ENCODE assay signal across 8 mouse cellular contexts in genomic region chr4:139598356-139598755, GRCm38 (mm10). TPM values are rescaled to one million over a fixed set of nuclear protein-coding genes. Genes with fewer than 3 reads are reported as not detected.
A peak's percentile ranks its signal among the peaks of the same experiment; 100 is the strongest.
DNase-seq lines count a peak whose midpoint lies in the region; ATAC-seq lines count a peak whose summit lies in the region.

No protein-coding gene starts in this region.

- H3K9me3 ChIP-seq in kidney, embryonic 14.5 days (ENCODE audit: control insufficient read depth, low read length): no peaks in the 10 kb centered on the region
- H3K9me3 ChIP-seq in hindbrain, embryonic 12.5 days (replicated peaks): no peaks in the 10 kb centered on the region
- no peaks in the 10 kb centered on the region for H3K9me3 ChIP-seq in midbrain, embryonic 11.5 days (ENCODE audit: control insufficient read depth, low read length)

- H3K27ac ChIP-seq in kidney, embryonic 14.5 days (ENCODE audit: low read depth, low read length): peak overlapping the region; percentile 97
- peak overlapping the region; percentile 88 for H3K27ac ChIP-seq in brown adipose tissue, adult 24 weeks (replicated peaks; ENCODE audit: low read depth, low read length)
- peak overlapping the region; percentile 84 for H3K27ac ChIP-seq in hindbrain, embryonic 12.5 days
- H3K27ac ChIP-seq in midbrain, embryonic 11.5 days (ENCODE audit: low read depth, low read length): peak overlapping the region; percentile 50; the same call in 1 of the 2 replicates

- H3K4me3 ChIP-seq in kidney, embryonic 14.5 days (ENCODE audit: low read length): 0 out of 2 replicates have a peak overlapping the region, but pooled peaks have one; percentile 8
- peak overlapping the region; percentile 30 for H3K4me3 ChIP-seq in brown adipose tissue, adult 24 weeks (ENCODE audit: insufficient read depth, low read depth, low read length)
- no peak overlapping the region for H3K4me3 ChIP-seq in hindbrain, embryonic 12.5 days
- H3K4me3 ChIP-seq in midbrain, embryonic 11.5 days (ENCODE audit: low read depth, low read length): no peak overlapping the region

- H3K4me1 ChIP-seq in kidney, embryonic 14.5 days (ENCODE audit: control insufficient read depth, insufficient read depth, low read length): peaks cover 72% of the 10 kb centered on the region
- peaks cover 79% of the 10 kb centered on the region for H3K4me1 ChIP-seq in brown adipose tissue, adult 24 weeks (ENCODE audit: control insufficient read depth, insufficient read depth, insufficient read length, low read length)
- peaks cover 77% of the 10 kb centered on the region for H3K4me1 ChIP-seq in hindbrain, embryonic 12.5 days
- H3K4me1 ChIP-seq in midbrain, embryonic 11.5 days (ENCODE audit: control insufficient read depth, insufficient read depth, low read length): peaks cover 40% of the 10 kb centered on the region

- 16% methylated on average over 13 of the region's 13 CpGs for WGBS in kidney, embryonic 14.5 days
- WGBS in hindbrain, embryonic 12.5 days: 36% methylated on average over 13 of the region's 13 CpGs
- 46% methylated on average over 13 of the region's 13 CpGs for WGBS in midbrain, embryonic 11.5 days

- no peak for DNase-seq in kidney, postnatal 36 days
- no peak for DNase-seq in midbrain, embryonic 11.5 days (ENCODE audit: low spot score, missing footprints)
- DNase-seq in urinary bladder, adult 2 months (ENCODE audit: low spot score): no peak
- DNase-seq in cerebellum, postnatal 4 days (ENCODE audit: low spot score in 2 of 2): no peak
- DNase-seq in thymus, postnatal 36 days: no peak

- H3K27me3 ChIP-seq in kidney, embryonic 14.5 days (ENCODE audit: control insufficient read depth, insufficient read depth, low read length): no peaks in the 10 kb centered on the region
- no peaks in the 10 kb centered on the region for H3K27me3 ChIP-seq in hindbrain, embryonic 12.5 days
- H3K27me3 ChIP-seq in midbrain, embryonic 11.5 days (ENCODE audit: control insufficient read depth, insufficient read depth, low read length): no peaks in the 10 kb centered on the region

- H3K9ac ChIP-seq in kidney, embryonic 14.5 days (ENCODE audit: low read depth, low read length): peak overlapping the region; percentile 42; the same call in 1 of the 2 replicates
- H3K9ac ChIP-seq in hindbrain, embryonic 12.5 days: 0 out of 2 replicates have a peak overlapping the region, but pooled peaks have one; percentile 36
- peak overlapping the region; percentile 50; the same call in 1 of the 2 replicates for H3K9ac ChIP-seq in midbrain, embryonic 11.5 days (ENCODE audit: low read length)

- peak overlapping the region; percentile 32 for H3K4me2 ChIP-seq in kidney, embryonic 14.5 days (replicated peaks; ENCODE audit: low read depth, low read length)
- H3K4me2 ChIP-seq in hindbrain, embryonic 12.5 days (replicated peaks): peak overlapping the region; percentile 45
- 0 out of 2 replicates have a peak overlapping the region, but pooled peaks have one; percentile 36 for H3K4me2 ChIP-seq in midbrain, embryonic 11.5 days

- ATAC-seq in kidney, embryonic 14.5 days (ENCODE audit: low FRiP score, low TSS enrichment): no peak
- no peak for ATAC-seq in hindbrain, embryonic 12.5 days (ENCODE audit: low FRiP score)
- no peak for ATAC-seq in midbrain, embryonic 11.5 days (ENCODE audit: low FRiP score)

- no peaks in the 10 kb centered on the region for H3K36me3 ChIP-seq in kidney, embryonic 14.5 days (ENCODE audit: control insufficient read depth, insufficient read depth, low read length)
- no peaks in the 10 kb centered on the region for H3K36me3 ChIP-seq in hindbrain, embryonic 12.5 days
- H3K36me3 ChIP-seq in midbrain, embryonic 11.5 days (ENCODE audit: control insufficient read depth, insufficient read depth, low read length): no peaks in the 10 kb centered on the region

RNA-seq across cellular contexts. Expression of gene Gm21969, which starts 4.6 kb away (rescaled TPM):
- polyA plus RNA-seq in kidney, embryonic 14.5 days (2014; fragmentation: Nextera tagmentation; extraction: Ambion mirVana): not detected in 2 replicates
- not detected in 2 replicates for polyA plus RNA-seq in brown adipose tissue, adult 24 weeks (2012; ENCODE audit: insufficient read depth, insufficient read length, missing spikeins)
- not detected in 2 replicates for polyA plus RNA-seq in hindbrain, embryonic 12.5 days (2016; fragmentation: Nextera tagmentation; extraction: Ambion mirVana)
- polyA plus RNA-seq in midbrain, embryonic 11.5 days (2014; fragmentation: Nextera tagmentation; extraction: Ambion mirVana): not detected in 2 replicates
- 0.04 TPM in 1 of 2 replicates, not detected in the other for polyA plus RNA-seq in urinary bladder, adult 2 months (2012; rRNA removed)

RNA-seq across cellular contexts. Expression of gene Aldh4a1, which starts 24.3 kb away (rescaled TPM):
- 31.3 and 37.3 TPM in 2 replicates for polyA plus RNA-seq in kidney, embryonic 14.5 days (2014; fragmentation: Nextera tagmentation; extraction: Ambion mirVana)
- polyA plus RNA-seq in brown adipose tissue, adult 24 weeks (2012; ENCODE audit: insufficient read depth, insufficient read length, missing spikeins): 72.9 and 74.8 TPM in 2 replicates
- polyA plus RNA-seq in hindbrain, embryonic 12.5 days (2016; fragmentation: Nextera tagmentation; extraction: Ambion mirVana): 20.6 and 21.4 TPM in 2 replicates
- 9.9 and 11.2 TPM in 2 replicates for polyA plus RNA-seq in midbrain, embryonic 11.5 days (2014; fragmentation: Nextera tagmentation; extraction: Ambion mirVana)
- 26.5 and 33.0 TPM in 2 replicates for polyA plus RNA-seq in urinary bladder, adult 2 months (2012; rRNA removed)

RNA-seq across cellular contexts. Expression of gene Tas1r2, which starts 55.0 kb away (rescaled TPM):
- not detected in 2 replicates for polyA plus RNA-seq in kidney, embryonic 14.5 days (2014; fragmentation: Nextera tagmentation; extraction: Ambion mirVana)
- not detected in 2 replicates for polyA plus RNA-seq in brown adipose tissue, adult 24 weeks (2012; ENCODE audit: insufficient read depth, insufficient read length, missing spikeins)
- not detected in 2 replicates for polyA plus RNA-seq in hindbrain, embryonic 12.5 days (2016; fragmentation: Nextera tagmentation; extraction: Ambion mirVana)
- polyA plus RNA-seq in midbrain, embryonic 11.5 days (2014; fragmentation: Nextera tagmentation; extraction: Ambion mirVana): not detected in 2 replicates
- not detected in 2 replicates for polyA plus RNA-seq in urinary bladder, adult 2 months (2012; rRNA removed)

Comparison
In these comparisons a context has a peak if more than half of its experiments do, and no peak if none do; other contexts are left out.
1. H3K4me3 ChIP-seq: peak in kidney, embryonic 14.5 days (single experiment) and brown adipose tissue, adult 24 weeks (single experiment); none in hindbrain, embryonic 12.5 days (single experiment) and midbrain, embryonic 11.5 days (single experiment).
2. Peak in every context shown above with its lines, with median percentiles within 50 percentile points of each other: H3K27ac ChIP-seq, H3K4me2 ChIP-seq and H3K9ac ChIP-seq.